Mouse (Mus musculus): Measurements from ENCODE around the gene Sgip1.

DNA sequence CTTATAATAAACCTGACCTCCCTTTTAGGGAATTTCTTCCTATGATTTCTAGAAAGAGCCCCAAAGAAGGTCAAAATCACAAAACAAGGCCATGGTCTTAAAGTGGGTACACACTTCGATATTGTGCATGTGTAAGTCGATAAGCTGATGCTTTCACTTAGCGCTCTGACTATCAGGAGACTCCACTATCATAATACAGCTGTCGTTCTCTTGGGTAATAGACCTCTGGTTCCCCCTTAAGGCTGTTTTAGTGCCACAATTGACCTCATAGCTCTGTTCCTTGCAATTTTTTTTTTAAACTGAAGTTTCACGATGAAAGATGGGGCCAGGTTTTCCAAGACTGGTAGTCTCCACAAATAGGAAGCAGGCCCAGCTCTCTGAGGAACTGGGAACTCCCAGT, 238.3 kb downstream of the Sgip1 start:
- TF ChIP-seq CTCF (IDR thresholded peaks at IDR 0.05; ENCODE audit: low read depth), result no peak; the same call in 1 of the 2 replicates
- no peak for TF ChIP-seq EP300 (IDR thresholded peaks at IDR 0.05; ENCODE audit: low read depth)

Measured in heart, postnatal 0 days (tissue).